Mouse (Mus musculus) right cerebral cortex, postnatal 36 days (tissue): ENCODE measurements at regions not wholly inside any gene's neighbourhood (a gene's known extent, or its start where the extent isn't known, plus 50 kb on each side); places are given as distances from the start of the nearest gene placed in this dataset.
"Not testable (repeated sequence)": the region's sequence is repeated elsewhere in the genome, so short reads cannot be mapped to it uniquely, and the experiment has no call there.

ENCODE experiments used
- DNase-seq, 2 experiments: peaks; one replicate each; pipeline ENCODE4 v3.0.0; 2022; ENCODE audit warnings: low spot score in 2 of 2, mixed read lengths in 1 of 2

- no peak for DNase-seq
These were observed 218.0 kb upstream of the Klf3 start for GRCm38 (mm10) chr5:64585076-64585786.

GRCm38 (mm10) chr5:64586316-64586715 is 216.9 kb upstream of the Klf3 start:
- no peak for DNase-seq

GRCm38 (mm10) chr5:64586933-64587332 is 216.3 kb upstream of the Klf3 start:
- DNase-seq, result no peak

GRCm38 (mm10) chr5:64587895-64588738 is 215.1 kb upstream of the Klf3 start:
- DNase-seq, result no peak

- not testable (repeated sequence) for DNase-seq
These were observed 214.4 kb upstream of the Klf3 start for GRCm38 (mm10) chr5:64588768-64589167.

- DNase-seq, result no peak
These were observed 213.2 kb upstream of the Klf3 start for GRCm38 (mm10) chr5:64590036-64590435.

- DNase-seq, result no peak
These were observed 212.4 kb upstream of the Klf3 start for GRCm38 (mm10) chr5:64590747-64591146.

GRCm38 (mm10) chr5:64591792-64592191 is 211.4 kb upstream of the Klf3 start:
- DNase-seq, result no peak

GRCm38 (mm10) chr5:64595220-64595619 is 208.0 kb upstream of the Klf3 start:
- DNase-seq, result no peak

GRCm38 (mm10) chr5:64595751-64596344 is 207.3 kb upstream of the Klf3 start:
- no peak for DNase-seq

GRCm38 (mm10) chr5:64597021-64597420 is 206.2 kb upstream of the Klf3 start:
- no peak for DNase-seq

- no peak for DNase-seq
These were observed 205.7 kb upstream of the Klf3 start for GRCm38 (mm10) chr5:64597451-64597850.

GRCm38 (mm10) chr5:64598606-64599005 is 204.6 kb upstream of the Klf3 start:
- DNase-seq, result no peak

- DNase-seq, result no peak
These were observed 204.2 kb upstream of the Klf3 start for GRCm38 (mm10) chr5:64599015-64599414.

- DNase-seq, result peak in 1 of 2 experiments; percentile 2
These were observed 203.3 kb upstream of the Klf3 start for GRCm38 (mm10) chr5:64599865-64600288.

- no peak for DNase-seq
These were observed 202.8 kb upstream of the Klf3 start for GRCm38 (mm10) chr5:64600392-64600791.

GRCm38 (mm10) chr5:64600811-64601210 is 202.4 kb upstream of the Klf3 start:
- no peak for DNase-seq

- DNase-seq, result no peak
These were observed 201.9 kb upstream of the Klf3 start for GRCm38 (mm10) chr5:64601285-64601684.

GRCm38 (mm10) chr5:64601832-64602231 is 201.4 kb upstream of the Klf3 start:
- no peak for DNase-seq

GRCm38 (mm10) chr5:64602356-64602936 is 200.7 kb upstream of the Klf3 start:
- no peak for DNase-seq

- no peak for DNase-seq
These were observed 200.0 kb upstream of the Klf3 start for GRCm38 (mm10) chr5:64602996-64603755.
